Mouse (Mus musculus): ENCODE measurements around the gene Lrrc8e.

DNA sequence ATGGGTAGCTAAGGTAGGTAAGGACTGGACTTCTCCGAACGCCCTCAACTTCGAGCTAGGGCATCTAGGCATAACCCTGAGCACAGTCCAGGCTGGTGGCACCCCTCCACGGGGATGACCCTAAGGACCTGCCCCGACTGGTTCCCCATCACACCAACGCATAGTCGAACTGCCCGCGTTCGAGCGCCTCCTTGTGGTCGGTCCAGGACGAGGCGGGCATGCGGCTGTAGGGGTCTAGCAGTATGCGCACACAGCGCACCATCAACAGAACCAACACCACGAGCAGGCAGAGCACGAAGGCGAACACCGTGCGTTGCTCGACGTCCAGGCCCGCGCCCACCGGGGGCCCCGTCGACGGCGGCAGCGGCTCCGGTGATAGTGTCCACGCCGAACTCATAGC lies 31.6 kb downstream of the Lrrc8e start:
- TF ChIP-seq CTCF (IDR thresholded peaks at IDR 0.05; ENCODE audit: low read depth), result peak; percentile 94
- TF ChIP-seq EP300 (IDR thresholded peaks at IDR 0.05; ENCODE audit: low read depth), result no peak

Measured in liver, postnatal 0 days (tissue).